Comparison of ENCODE assay signal across 9 mouse cellular contexts in genomic region chr1:164744955-164745608, GRCm38 (mm10). TPM values are rescaled to one million over a fixed set of nuclear protein-coding genes. Genes with fewer than 3 reads are reported as not detected.
A peak's percentile ranks its signal among the peaks of the same experiment; 100 is the strongest.
DNase-seq lines count a peak whose midpoint lies in the region; ATAC-seq and TF ChIP-seq lines count a peak whose summit lies in the region.
"Had no signal": no experiment of that assay in that cellular context is flagged by ENCODE, and none has a peak within 500 bp of the region (broad histone marks: within the 10 kb centered on the region; RNA-seq: fewer than 3 reads in every experiment).

No protein-coding gene starts in this region.

- no peak overlapping the region for H3K4me2 ChIP-seq in kidney, postnatal 0 days (ENCODE audit: low read length)
- H3K4me2 ChIP-seq: embryonic facial prominence, embryonic 15.5 days; lung, embryonic 15.5 days had no signal

- no peak overlapping the region for H3K4me3 ChIP-seq in kidney, postnatal 0 days (replicated peaks; ENCODE audit: low read depth, low read length)
- H3K4me3 ChIP-seq in MEL (ENCODE audit: control insufficient read depth in 1 of 2, insufficient read depth in 1 of 2, low read depth in 2 of 2, low read length in 2 of 2), result no peak overlapping the region
- H3K4me3 ChIP-seq: embryonic facial prominence, embryonic 15.5 days; lung, embryonic 15.5 days had no signal

- ATAC-seq in kidney, postnatal 0 days (replicated peaks; ENCODE audit: low FRiP score, low read depth), result no peak

- H3K36me3 ChIP-seq in kidney, postnatal 0 days (ENCODE audit: insufficient read depth, low read length), result no peaks in the 10 kb centered on the region
- H3K36me3 ChIP-seq in MEL (ENCODE audit: control insufficient read depth in 1 of 2, insufficient read depth in 2 of 2, low read length in 2 of 2), result no peaks in the 10 kb centered on the region
- H3K36me3 ChIP-seq: embryonic facial prominence, embryonic 15.5 days; lung, embryonic 15.5 days had no signal

- TF ChIP-seq RAD21 in MEL (IDR thresholded peaks at IDR 0.05; ENCODE audit: low read depth, low read length), result peak; percentile 1; the same call in 1 of the 2 replicates

- no peak overlapping the region for H3K27ac ChIP-seq in kidney, postnatal 0 days
- no peak overlapping the region for H3K27ac ChIP-seq in MEL (ENCODE audit: control insufficient read depth, low read depth, low read length)
- H3K27ac ChIP-seq: embryonic facial prominence, embryonic 15.5 days; lung, embryonic 15.5 days had no signal

- H3K79me2 ChIP-seq in MEL (ENCODE audit: control insufficient read depth, insufficient read depth, low read length, poor library complexity), result no peaks in the 10 kb centered on the region

- TF ChIP-seq CTCF in kidney, postnatal 0 days (IDR thresholded peaks at IDR 0.05; ENCODE audit: low read depth), result peak; percentile 71
- peak in 2 of 3 experiments; percentile 13 to 29; a peak in 2 of 6 replicates for TF ChIP-seq CTCF in MEL (IDR thresholded peaks at IDR 0.05 in 2 of 3, conservative IDR thresholded peaks at IDR 0.05 in 1 of 3; ENCODE audit: control insufficient read depth in 1 of 3, insufficient read depth in 1 of 3, low read depth in 2 of 3, low read length in 3 of 3, poor library complexity in 1 of 3, severe bottlenecking in 1 of 3)

- no peaks in the 10 kb centered on the region for H3K4me1 ChIP-seq in kidney, postnatal 0 days (replicated peaks; ENCODE audit: insufficient read depth, low read length)
- no peaks in the 10 kb centered on the region for H3K4me1 ChIP-seq in MEL (ENCODE audit: control insufficient read depth in 1 of 2, insufficient read depth in 2 of 2, low read length in 2 of 2)
- H3K4me1 ChIP-seq: embryonic facial prominence, embryonic 15.5 days; lung, embryonic 15.5 days had no signal

- H3K27me3 ChIP-seq in kidney, postnatal 0 days (ENCODE audit: insufficient read depth, low read length), result no peaks in the 10 kb centered on the region
- H3K27me3 ChIP-seq in MEL (ENCODE audit: control insufficient read depth in 1 of 2, insufficient read depth in 2 of 2, low read length in 2 of 2), result no peaks in the 10 kb centered on the region
- H3K27me3 ChIP-seq: embryonic facial prominence, embryonic 15.5 days; lung, embryonic 15.5 days had no signal

- no peak for TF ChIP-seq POLR2A in MEL (IDR thresholded peaks at IDR 0.05; ENCODE audit: control insufficient read depth in 1 of 2, insufficient read depth in 1 of 2, low read depth in 1 of 2, low read length in 2 of 2, poor library complexity in 1 of 2)

- DNase-seq in kidney, postnatal 0 days (ENCODE audit: low spot score), result peak; percentile 61
- no peak for DNase-seq in kidney, adult 11 months
- peak; percentile 10 for DNase-seq in MEL (ENCODE audit: low read depth, low spot score)
- DNase-seq in cerebellum, adult 8-10 months, result peak; percentile 31
- DNase-seq in kidney, postnatal 14 days, result peak; percentile 44
- no peak for DNase-seq in right cerebral cortex, adult 2 months (ENCODE audit: low spot score in 2 of 2)
- no peak for DNase-seq in layer of hippocampus, adult 9-10 months (ENCODE audit: low spot score)

- TF ChIP-seq EP300 in MEL (IDR thresholded peaks at IDR 0.05; ENCODE audit: low read depth in 1 of 2, low read length in 2 of 2), result no peak

- H3K9me3 ChIP-seq in kidney, postnatal 0 days (replicated peaks; ENCODE audit: low read length), result no peaks in the 10 kb centered on the region
- no peaks in the 10 kb centered on the region for H3K9me3 ChIP-seq in MEL (replicated peaks; ENCODE audit: insufficient read depth, low read length)
- H3K9me3 ChIP-seq: embryonic facial prominence, embryonic 15.5 days; lung, embryonic 15.5 days had no signal

- no peak overlapping the region for H3K9ac ChIP-seq in kidney, postnatal 0 days (ENCODE audit: low read depth, low read length)
- no peak overlapping the region for H3K9ac ChIP-seq in MEL (ENCODE audit: control insufficient read depth, low read depth, low read length, poor library complexity, severe bottlenecking)
- H3K9ac ChIP-seq: embryonic facial prominence, embryonic 15.5 days; lung, embryonic 15.5 days had no signal

TF ChIP-seq in MEL, 35 proteins besides CTCF, POLR2A, EP300 and RAD21:
- TF ChIP-seq SMC3 (IDR thresholded peaks at IDR 0.05; ENCODE audit: low read depth, low read length) (0 out of 2 replicates have a peak, but pooled peaks have one; percentile 26), TCF12 (IDR thresholded peaks at IDR 0.05; ENCODE audit: low read depth, low read length) (no peak)

RNA-seq across cellular contexts. Expression of gene Dpt, which starts 51.4 kb away (rescaled TPM):
- polyA plus RNA-seq in kidney, postnatal 0 days (2015; fragmentation: Nextera tagmentation; extraction: Ambion mirVana), result 2.3 and 3.5 TPM in 2 replicates
- total RNA-seq in MEL (2012; rRNA removed), result not detected in 2 replicates
- polyA plus RNA-seq in MEL (2012; ENCODE audit: insufficient read depth in 1 of 2, insufficient read length in 2 of 2, low read depth in 1 of 2, low replicate concordance in 2 of 2, missing spikeins in 1 of 2), result not detected

Comparison
In these comparisons a context has a peak if more than half of its experiments do, and no peak if none do; other contexts are left out.
1. DNase-seq: peak in kidney, postnatal 0 days (single experiment), MEL (single experiment), cerebellum, adult 8-10 months (single experiment) and kidney, postnatal 14 days (single experiment); none in kidney, adult 11 months (single experiment), right cerebral cortex, adult 2 months (0 of 2) and layer of hippocampus, adult 9-10 months (single experiment).